Mouse (Mus musculus): ENCODE measurements around the gene 1700017B05Rik. TPM values are rescaled to one million over a fixed set of nuclear protein-coding genes. Genes with fewer than 3 reads are reported as not detected.

1700017B05Rik gene
- polyA plus RNA-seq, 1 experiment, result 15.8 TPM

GRCm38 (mm10) chr9:57254823-57255495 is 7.5 kb downstream of the 1700017B05Rik start:
- no peak for TF ChIP-seq GATA1 (IDR thresholded peaks at IDR 0.05; ENCODE audit: low read length)
- TF ChIP-seq TAL1 (IDR thresholded peaks at IDR 0.05; ENCODE audit: low read length), result no peak
- H3K9me3 ChIP-seq (ENCODE audit: control insufficient read depth, low read length), result no peaks in the 10 kb centered on the region
- peaks cover 88% of the 10 kb centered on the region for H3K36me3 ChIP-seq (ENCODE audit: control insufficient read depth)
- no peak overlapping the region for H3K4me3 ChIP-seq (replicated peaks)
- H3K4me1 ChIP-seq (ENCODE audit: control insufficient read depth), result peaks cover 14% of the 10 kb centered on the region
- H3K27me3 ChIP-seq (ENCODE audit: control insufficient read depth), result no peaks in the 10 kb centered on the region

- H3K4me3 ChIP-seq (replicated peaks), result no peak overlapping the region
- TF ChIP-seq TAL1 (IDR thresholded peaks at IDR 0.05; ENCODE audit: low read length), result no peak
- H3K4me1 ChIP-seq (ENCODE audit: control insufficient read depth), result peaks cover 6% of the 10 kb centered on the region
- H3K9me3 ChIP-seq (ENCODE audit: control insufficient read depth, low read length), result no peaks in the 10 kb centered on the region
- H3K36me3 ChIP-seq (ENCODE audit: control insufficient read depth), result peaks cover 82% of the 10 kb centered on the region
- H3K27me3 ChIP-seq (ENCODE audit: control insufficient read depth), result no peaks in the 10 kb centered on the region
Observed at GRCm38 (mm10) chr9:57254061-57254460, 8.4 kb downstream of the 1700017B05Rik start.

GRCm38 (mm10) chr9:57251139-57251538 is 11.3 kb downstream of the 1700017B05Rik start:
- TF ChIP-seq TAL1 (IDR thresholded peaks at IDR 0.05; ENCODE audit: low read length) (no peak), GATA1 (IDR thresholded peaks at IDR 0.05; ENCODE audit: low read length) (no peak)
- Histone ChIP-seq H3K9me3 (ENCODE audit: control insufficient read depth, low read length) (no peaks in the 10 kb centered on the region), H3K27me3 (ENCODE audit: control insufficient read depth) (no peaks in the 10 kb centered on the region), H3K4me3 (replicated peaks) (no peak overlapping the region), H3K4me1 (ENCODE audit: control insufficient read depth) (peaks cover 7% of the 10 kb centered on the region), H3K36me3 (ENCODE audit: control insufficient read depth) (peaks cover 52% of the 10 kb centered on the region)

DNA sequence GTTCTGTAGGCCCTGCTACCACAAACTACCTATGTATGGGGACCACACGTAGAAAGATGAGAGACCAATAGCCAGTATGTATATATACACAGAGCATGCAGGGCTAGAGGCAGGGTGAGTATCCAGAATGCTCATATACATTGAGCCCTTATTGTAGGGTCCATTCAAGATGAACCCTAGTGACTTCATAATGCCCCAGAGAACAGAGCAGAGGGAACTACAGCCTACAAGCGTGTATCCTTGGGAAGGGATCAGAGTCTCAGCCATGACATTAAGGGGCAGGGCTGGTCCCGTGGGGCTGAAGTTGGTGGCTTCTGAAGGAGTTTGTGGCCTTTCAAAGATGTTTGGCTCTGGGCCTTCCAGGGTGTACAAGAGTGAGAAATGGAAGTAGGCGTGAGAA is 12.4 kb downstream of the 1700017B05Rik start:
- H3K4me1 ChIP-seq (ENCODE audit: control insufficient read depth), result peaks cover 7% of the 10 kb centered on the region
- no peak overlapping the region for H3K4me3 ChIP-seq (replicated peaks)
- peaks cover 42% of the 10 kb centered on the region for H3K36me3 ChIP-seq (ENCODE audit: control insufficient read depth)
- TF ChIP-seq GATA1 (IDR thresholded peaks at IDR 0.05; ENCODE audit: low read length) (no peak), TAL1 (IDR thresholded peaks at IDR 0.05; ENCODE audit: low read length) (no peak)
- no peaks in the 10 kb centered on the region for H3K9me3 ChIP-seq (ENCODE audit: control insufficient read depth, low read length)
- no peaks in the 10 kb centered on the region for H3K27me3 ChIP-seq (ENCODE audit: control insufficient read depth)

DNA sequence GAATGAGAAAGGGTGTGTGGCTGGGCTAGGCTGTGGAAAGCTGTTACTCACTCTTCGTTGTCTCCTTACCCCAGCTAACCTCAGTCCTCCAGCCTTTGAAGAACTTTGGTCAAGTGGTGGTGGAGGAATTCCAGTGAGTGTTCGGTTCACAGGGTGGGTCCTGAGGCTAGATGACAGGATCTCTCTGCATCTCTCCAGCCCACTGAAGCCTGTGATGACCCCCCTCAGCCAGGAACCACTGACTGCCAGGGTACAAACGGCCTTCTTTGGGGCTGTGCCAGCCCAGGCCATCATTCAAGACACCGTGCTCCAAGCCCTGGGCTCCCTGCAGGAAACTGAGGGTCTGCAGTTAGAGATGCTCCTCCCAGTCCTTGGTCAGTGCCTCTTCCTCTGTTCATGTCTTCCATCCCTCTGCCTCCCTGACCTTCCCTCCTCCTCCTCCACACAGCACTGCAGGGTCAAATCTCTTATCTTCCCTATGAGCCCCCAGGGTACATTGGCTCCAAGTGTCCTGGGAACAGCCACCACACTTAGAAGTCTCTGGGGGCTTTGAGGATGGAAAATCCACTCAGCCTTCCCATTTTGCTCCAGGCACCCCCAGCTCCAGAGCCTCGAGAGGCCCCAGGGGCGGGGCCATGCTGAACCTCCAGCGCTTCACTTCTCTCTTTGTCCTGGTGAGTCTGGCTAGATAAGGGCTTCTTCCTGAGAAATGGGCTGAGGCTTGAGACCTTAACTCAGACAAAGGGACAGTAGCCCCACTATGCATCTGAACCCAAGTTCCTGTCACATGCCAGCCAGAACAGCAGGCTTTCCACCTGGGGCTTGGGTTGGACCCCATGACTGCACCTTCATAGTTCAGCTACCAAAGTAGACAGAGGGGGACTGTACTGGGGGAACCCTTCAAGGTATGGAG is 14.1 kb downstream of the 1700017B05Rik start:
- no peak for TF ChIP-seq TAL1 (IDR thresholded peaks at IDR 0.05; ENCODE audit: low read length)
- H3K4me1 ChIP-seq (ENCODE audit: control insufficient read depth), result peaks cover 7% of the 10 kb centered on the region
- H3K4me3 ChIP-seq (replicated peaks), result no peak overlapping the region
- peaks cover 24% of the 10 kb centered on the region for H3K36me3 ChIP-seq (ENCODE audit: control insufficient read depth)
- no peaks in the 10 kb centered on the region for H3K27me3 ChIP-seq (ENCODE audit: control insufficient read depth)
- H3K9me3 ChIP-seq (ENCODE audit: control insufficient read depth, low read length), result no peaks in the 10 kb centered on the region

- H3K9me3 ChIP-seq (ENCODE audit: control insufficient read depth, low read length), result no peaks in the 10 kb centered on the region
- H3K36me3 ChIP-seq (ENCODE audit: control insufficient read depth), result peaks cover 14% of the 10 kb centered on the region
- H3K4me1 ChIP-seq (ENCODE audit: control insufficient read depth), result peaks cover 7% of the 10 kb centered on the region
- no peak for TF ChIP-seq TAL1 (IDR thresholded peaks at IDR 0.05; ENCODE audit: low read length)
- no peak for TF ChIP-seq GATA1 (IDR thresholded peaks at IDR 0.05; ENCODE audit: low read length)
- no peaks in the 10 kb centered on the region for H3K27me3 ChIP-seq (ENCODE audit: control insufficient read depth)
- no peak overlapping the region for H3K4me3 ChIP-seq (replicated peaks)
Observed at GRCm38 (mm10) chr9:57247201-57247671, 15.2 kb downstream of the 1700017B05Rik start.

- H3K4me3 ChIP-seq (replicated peaks), result no peak overlapping the region
Observed at GRCm38 (mm10) chr9:57246482-57246881, 15.9 kb downstream of the 1700017B05Rik start.

DNA sequence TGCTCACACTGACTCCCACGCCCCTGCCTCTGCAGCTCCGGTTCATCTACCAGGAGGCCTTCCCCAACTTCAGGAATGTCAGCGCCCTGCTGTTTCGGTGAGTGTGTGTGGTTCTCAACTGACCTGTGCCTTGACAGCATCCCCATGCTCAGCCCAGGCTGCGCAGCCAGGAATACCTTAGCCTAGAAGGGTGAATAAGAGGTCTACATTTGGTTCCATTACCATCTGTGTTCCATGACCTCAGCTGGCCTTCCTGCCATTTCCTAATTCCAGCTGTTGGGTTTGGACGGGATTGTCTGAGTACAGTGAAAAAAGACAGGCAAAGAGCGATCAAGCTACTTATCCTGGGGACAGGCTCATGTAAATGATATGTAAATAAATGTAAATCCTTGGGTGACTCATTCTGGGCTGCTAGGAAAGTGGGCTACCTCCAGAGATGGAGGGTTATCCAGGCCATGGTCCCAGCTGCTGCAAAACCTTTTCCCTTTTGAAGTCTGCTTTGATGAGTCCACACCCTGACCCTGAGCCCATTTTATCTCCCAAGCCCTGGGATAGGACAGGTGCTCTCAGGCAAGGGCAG is 18.2 kb downstream of the 1700017B05Rik start:
- no peaks in the 10 kb centered on the region for H3K9me3 ChIP-seq (ENCODE audit: control insufficient read depth, low read length)
- H3K36me3 ChIP-seq (ENCODE audit: control insufficient read depth), result no peaks in the 10 kb centered on the region
- H3K4me3 ChIP-seq (replicated peaks), result no peak overlapping the region
- peaks cover 7% of the 10 kb centered on the region for H3K4me1 ChIP-seq (ENCODE audit: control insufficient read depth)
- no peak for TF ChIP-seq GATA1 (IDR thresholded peaks at IDR 0.05; ENCODE audit: low read length)
- TF ChIP-seq TAL1 (IDR thresholded peaks at IDR 0.05; ENCODE audit: low read length), result no peak
- 0 out of 2 replicates have a peak, but pooled peaks cover 3% of the 10 kb centered on the region for H3K27me3 ChIP-seq (ENCODE audit: control insufficient read depth)

More at GRCm38 (mm10) chr9:57246482-57246881, 15.9 kb downstream of the 1700017B05Rik start:
- Histone ChIP-seq H3K36me3 (ENCODE audit: control insufficient read depth) (peaks cover 6% of the 10 kb centered on the region), H3K27me3 (ENCODE audit: control insufficient read depth) (0 out of 2 replicates have a peak, but pooled peaks cover 3% of the 10 kb centered on the region), H3K4me1 (ENCODE audit: control insufficient read depth) (peaks cover 7% of the 10 kb centered on the region), H3K9me3 (ENCODE audit: control insufficient read depth, low read length) (no peaks in the 10 kb centered on the region)
- TF ChIP-seq TAL1 (IDR thresholded peaks at IDR 0.05; ENCODE audit: low read length), result no peak
- TF ChIP-seq GATA1 (IDR thresholded peaks at IDR 0.05; ENCODE audit: low read length), result no peak

DNA sequence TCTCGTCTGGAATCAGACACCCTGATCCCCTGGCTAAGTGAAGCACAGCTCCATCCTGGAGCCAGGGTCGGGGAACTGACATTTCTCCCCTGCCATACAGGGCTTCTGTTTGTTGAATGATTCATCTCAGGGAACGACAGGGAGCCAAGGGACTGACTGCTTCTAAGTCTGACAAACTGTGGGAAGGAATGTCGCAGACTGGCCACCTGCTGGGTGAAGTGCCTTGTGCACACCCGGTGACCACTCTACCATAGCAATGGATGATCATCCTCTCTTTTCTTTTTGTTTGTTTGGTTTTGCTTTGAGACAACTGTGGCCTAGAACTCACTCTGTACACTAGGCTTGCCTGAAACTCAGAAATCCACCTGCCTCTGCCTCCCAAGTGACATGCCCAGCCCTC is 19.5 kb downstream of the 1700017B05Rik start:
- Histone ChIP-seq H3K4me1 (ENCODE audit: control insufficient read depth) (no peaks in the 10 kb centered on the region), H3K27me3 (ENCODE audit: control insufficient read depth) (0 out of 2 replicates have a peak, but pooled peaks cover 3% of the 10 kb centered on the region), H3K9me3 (ENCODE audit: control insufficient read depth, low read length) (no peaks in the 10 kb centered on the region), H3K36me3 (ENCODE audit: control insufficient read depth) (no peaks in the 10 kb centered on the region), H3K4me3 (replicated peaks) (no peak overlapping the region)
- TF ChIP-seq GATA1 (IDR thresholded peaks at IDR 0.05; ENCODE audit: low read length) (no peak), TAL1 (IDR thresholded peaks at IDR 0.05; ENCODE audit: low read length) (no peak)

Measured in erythroblast, embryonic 14.5 days (primary cell).